Mouse (Mus musculus): ENCODE measurements around the gene Mapk7. TPM values are rescaled to one million over a fixed set of nuclear protein-coding genes. Genes with fewer than 3 reads are reported as not detected.
A peak's percentile ranks its signal among the peaks of the same experiment; 100 is the strongest.

The Mapk7 gene
- polyA plus RNA-seq, 1 experiment from 2014 or later = 101 TPM

DNA sequence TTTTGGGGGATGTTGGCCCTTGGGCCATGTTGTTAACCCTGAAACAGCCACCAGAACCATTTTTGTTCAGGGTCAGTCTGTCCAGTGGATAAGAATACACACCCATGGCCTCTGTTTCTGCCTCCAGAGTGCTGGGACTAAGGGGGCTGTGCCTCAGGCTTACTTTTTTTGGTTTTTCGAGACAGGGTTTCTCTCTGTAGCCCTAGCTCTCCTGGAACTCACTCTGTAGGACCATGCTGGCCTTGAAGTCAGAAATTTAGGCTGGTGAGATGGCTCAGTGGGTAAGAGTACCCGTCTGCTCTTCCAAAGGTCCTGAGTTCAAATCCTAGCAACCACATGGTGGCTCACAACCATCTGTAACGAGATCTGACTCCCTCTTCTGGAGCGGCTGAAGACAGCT, 15.4 kb downstream of the Mapk7 start:
- WGBS = 87% methylated on average over 4 of the region's 4 CpGs
- Histone ChIP-seq H3K9ac (no peak overlapping the region), H3K27ac (no peak overlapping the region), H3K4me1 (peaks cover 34% of the 10 kb centered on the region), H3K36me3 (no peaks in the 10 kb centered on the region), H3K4me2 (replicated peaks) (no peak overlapping the region), H3K9me3 (no peaks in the 10 kb centered on the region), H3K27me3 (no peaks in the 10 kb centered on the region), H3K4me3 (no peak overlapping the region)
- ATAC-seq (ENCODE audit: insufficient number of reproducible peaks, insufficient read depth, low FRiP score, low TSS enrichment) = no peak

DNA sequence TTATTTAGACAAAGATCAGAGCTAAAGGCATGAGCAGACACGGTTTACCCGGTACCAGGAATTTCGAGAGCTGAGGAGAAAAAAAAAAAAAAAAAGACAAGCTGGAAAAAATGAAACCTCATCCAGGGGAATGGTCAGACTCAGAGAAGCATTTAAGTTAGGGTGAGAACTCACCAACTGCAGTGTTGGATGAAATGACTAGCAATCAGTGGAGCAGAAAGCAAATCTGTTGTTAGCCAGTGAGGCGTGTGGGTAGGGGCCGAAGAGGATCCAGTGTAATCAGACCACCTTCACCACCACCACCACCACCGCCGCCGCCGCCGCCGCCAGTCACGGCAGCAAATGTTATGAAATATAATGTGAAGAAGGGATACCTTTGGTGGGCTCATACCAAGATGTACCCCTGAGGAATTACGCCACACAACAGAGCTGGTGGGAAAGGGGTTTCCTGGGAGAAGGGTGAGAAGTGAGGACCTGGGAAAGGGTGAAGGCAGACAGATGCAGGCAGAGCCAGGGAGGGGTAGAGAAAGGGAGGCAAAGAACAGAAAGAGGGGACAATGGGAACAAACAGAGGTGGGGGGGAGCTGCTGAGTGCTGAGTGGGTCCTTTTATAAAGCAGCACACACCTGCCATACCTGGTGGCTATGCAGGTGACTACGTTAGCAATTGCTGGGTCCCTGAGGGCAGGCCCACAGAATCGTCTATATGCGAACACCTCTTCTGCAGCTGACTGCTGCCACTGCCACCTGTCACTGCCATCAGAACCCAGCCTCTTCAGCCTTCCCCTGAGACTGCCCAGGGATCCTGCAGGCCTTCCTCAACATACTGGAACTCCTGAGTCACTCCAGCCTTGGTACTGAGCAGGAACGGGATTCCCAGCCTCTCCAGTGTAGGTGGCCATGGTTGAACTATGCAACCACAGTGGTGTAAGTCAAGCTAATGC, 16.4 kb downstream of the Mapk7 start:
- Histone ChIP-seq H3K36me3 (no peaks in the 10 kb centered on the region), H3K4me3 (no peak overlapping the region), H3K4me2 (replicated peaks) (peak overlapping the region; percentile 29), H3K9ac (no peak overlapping the region), H3K9me3 (no peaks in the 10 kb centered on the region), H3K27ac (peak overlapping the region; percentile 70), H3K4me1 (peaks cover 26% of the 10 kb centered on the region), H3K27me3 (no peaks in the 10 kb centered on the region)
- ATAC-seq (ENCODE audit: insufficient number of reproducible peaks, insufficient read depth, low FRiP score, low TSS enrichment) = no peak
- 53% methylated on average over 17 of the region's 17 CpGs for WGBS

DNA sequence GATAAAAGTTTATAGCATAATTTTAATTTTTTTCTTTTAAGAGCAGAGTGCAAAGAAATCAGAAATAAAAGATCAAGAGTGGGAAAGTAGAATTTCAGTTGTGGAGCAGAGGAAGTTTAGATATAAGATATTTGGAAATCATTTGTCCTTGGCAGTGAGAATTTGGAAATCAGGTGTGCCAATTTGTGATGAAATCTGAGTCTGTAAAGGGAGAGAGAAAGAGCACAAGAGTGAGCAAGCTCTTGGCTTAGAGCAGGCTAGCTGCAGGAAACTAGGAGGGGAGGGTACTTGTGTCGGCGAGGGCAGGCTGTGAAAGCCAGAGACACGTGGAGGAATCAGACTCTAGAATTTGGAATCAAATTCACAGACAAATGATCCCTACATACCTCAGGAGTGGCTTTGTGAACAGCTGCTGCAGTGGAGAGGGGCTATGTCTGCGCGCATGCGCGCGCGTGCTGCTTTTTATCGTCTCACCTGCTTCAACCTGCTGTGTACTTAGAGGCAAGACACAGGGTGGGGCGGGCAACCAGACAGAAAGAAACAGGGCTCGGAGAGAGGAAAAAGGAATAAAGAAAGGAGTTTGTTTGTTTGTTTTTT, 17.3 kb downstream of the Mapk7 start:
- H3K4me1 ChIP-seq = peaks cover 23% of the 10 kb centered on the region
- no peak overlapping the region for H3K4me3 ChIP-seq
- peak overlapping the region; percentile 24 for H3K9ac ChIP-seq
- peak overlapping the region; percentile 30 for H3K4me2 ChIP-seq (replicated peaks)
- peak overlapping the region; percentile 55 for H3K27ac ChIP-seq
- H3K9me3 ChIP-seq = no peaks in the 10 kb centered on the region
- 49% methylated on average over 12 of the region's 12 CpGs for WGBS
- no peaks in the 10 kb centered on the region for H3K27me3 ChIP-seq
- no peak for ATAC-seq (ENCODE audit: insufficient number of reproducible peaks, insufficient read depth, low FRiP score, low TSS enrichment)
- no peaks in the 10 kb centered on the region for H3K36me3 ChIP-seq

DNA sequence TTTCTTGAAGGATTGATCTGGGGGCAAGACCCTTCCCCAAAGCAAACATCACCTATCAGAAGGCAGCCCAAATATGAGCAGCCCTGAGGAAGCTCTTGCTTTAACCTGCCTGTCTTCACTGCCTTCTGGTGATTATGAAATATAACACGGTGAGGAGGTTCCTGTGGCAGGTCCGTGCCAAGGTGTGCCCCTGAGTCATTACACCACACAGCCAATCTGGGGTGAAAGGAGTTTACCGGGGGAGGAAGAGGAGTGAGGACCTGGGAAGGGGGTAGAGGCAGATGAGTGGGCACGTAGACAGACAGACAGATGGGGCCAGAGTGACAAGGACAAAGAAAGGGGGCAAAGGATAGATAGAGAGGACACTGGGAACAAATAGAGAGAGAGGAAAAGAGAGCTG, 20.6 kb downstream of the Mapk7 start:
- H3K9me3 ChIP-seq = no peaks in the 10 kb centered on the region
- no peak overlapping the region for H3K27ac ChIP-seq
- no peak for ATAC-seq (ENCODE audit: insufficient number of reproducible peaks, insufficient read depth, low FRiP score, low TSS enrichment)
- 62% methylated on average over 4 of the region's 4 CpGs for WGBS
- H3K9ac ChIP-seq = no peak overlapping the region
- H3K4me1 ChIP-seq = peaks cover 17% of the 10 kb centered on the region
- no peak overlapping the region for H3K4me3 ChIP-seq
- no peaks in the 10 kb centered on the region for H3K36me3 ChIP-seq
- no peak overlapping the region for H3K4me2 ChIP-seq (replicated peaks)
- no peaks in the 10 kb centered on the region for H3K27me3 ChIP-seq

DNA sequence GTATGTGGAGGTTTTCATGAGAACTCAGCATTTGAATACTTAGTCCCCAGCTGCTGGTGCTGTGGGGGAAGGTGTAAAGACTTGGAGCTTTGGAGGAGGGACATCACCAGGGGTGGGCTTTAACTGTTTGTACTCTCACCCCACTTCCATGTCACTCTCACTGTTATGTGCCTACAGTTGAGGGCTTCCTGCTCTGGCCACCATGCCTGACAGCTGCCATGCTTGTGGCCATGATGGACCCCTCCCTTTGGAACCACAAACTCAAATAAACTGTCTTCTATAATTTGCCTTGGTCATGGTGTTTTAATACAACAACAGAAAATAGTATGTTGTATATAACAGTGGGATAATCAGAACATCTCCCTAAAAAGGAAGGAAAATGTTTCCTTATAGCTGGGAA, 23.3 kb downstream of the Mapk7 start:
- Histone ChIP-seq H3K4me3 (no peak overlapping the region), H3K27me3 (no peaks in the 10 kb centered on the region), H3K27ac (no peak overlapping the region), H3K4me2 (replicated peaks) (no peak overlapping the region), H3K4me1 (peaks cover 3% of the 10 kb centered on the region), H3K9me3 (no peaks in the 10 kb centered on the region), H3K36me3 (no peaks in the 10 kb centered on the region), H3K9ac (no peak overlapping the region)
- no peak for ATAC-seq (ENCODE audit: insufficient number of reproducible peaks, insufficient read depth, low FRiP score, low TSS enrichment)

DNA sequence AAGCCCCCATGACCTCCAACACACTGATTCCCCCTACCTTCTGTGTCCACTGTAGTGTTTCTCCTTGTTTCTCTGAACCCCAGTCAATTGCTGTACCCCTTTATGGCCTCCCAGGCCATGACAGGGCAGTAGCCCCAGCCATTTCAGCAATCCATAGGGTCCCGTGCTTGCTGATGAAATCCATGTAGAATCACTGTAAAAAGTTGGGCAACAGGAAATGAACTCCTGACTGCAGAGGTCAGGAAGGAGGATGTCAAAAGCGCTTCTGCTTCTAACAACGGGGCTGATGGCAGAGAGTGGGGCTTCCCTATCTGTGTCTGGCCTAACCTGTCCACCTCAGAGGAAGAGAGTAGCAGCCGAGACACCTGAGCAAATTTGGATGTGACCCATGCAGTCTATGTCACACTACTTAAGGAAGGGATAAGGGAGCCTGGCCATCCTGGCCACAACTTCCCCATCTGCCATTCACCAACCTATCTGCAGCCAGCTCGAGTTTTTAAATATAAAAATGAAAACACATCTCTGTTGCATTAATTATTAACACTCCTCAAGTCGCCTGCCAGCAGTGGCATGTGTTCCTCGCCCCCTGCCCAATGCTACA, 24.8 kb downstream of the Mapk7 start:
- Histone ChIP-seq H3K36me3 (no peaks in the 10 kb centered on the region), H3K27me3 (no peaks in the 10 kb centered on the region), H3K4me1 (peaks cover 3% of the 10 kb centered on the region), H3K9ac (no peak overlapping the region), H3K4me2 (replicated peaks) (no peak overlapping the region), H3K4me3 (no peak overlapping the region), H3K27ac (no peak overlapping the region), H3K9me3 (no peaks in the 10 kb centered on the region)
- WGBS = 60% methylated on average over 7 of the region's 7 CpGs
- ATAC-seq (ENCODE audit: insufficient number of reproducible peaks, insufficient read depth, low FRiP score, low TSS enrichment) = no peak

DNA sequence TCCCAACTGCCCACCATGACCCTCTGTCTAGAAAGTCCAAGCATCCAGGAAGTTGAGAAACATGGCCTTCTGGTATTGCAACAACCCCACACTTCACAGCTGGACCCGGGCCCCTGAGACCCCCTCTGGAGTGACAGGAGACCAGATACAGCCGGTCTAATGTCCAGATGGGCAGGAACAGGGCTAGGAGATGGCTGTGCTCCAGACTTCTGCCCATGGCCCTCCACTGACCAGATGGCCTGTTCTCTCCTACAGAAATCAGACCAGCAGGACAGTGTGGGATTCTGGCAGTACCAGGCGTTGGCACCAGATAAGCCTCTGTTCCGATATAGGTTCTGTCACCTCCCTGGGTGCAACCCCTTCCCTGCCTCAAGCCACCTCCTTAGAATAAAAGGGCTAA, 25.7 kb downstream of the Mapk7 start:
- WGBS = 84% methylated on average over 4 of the region's 4 CpGs
- Histone ChIP-seq H3K27me3 (no peaks in the 10 kb centered on the region), H3K27ac (no peak overlapping the region)

DNA sequence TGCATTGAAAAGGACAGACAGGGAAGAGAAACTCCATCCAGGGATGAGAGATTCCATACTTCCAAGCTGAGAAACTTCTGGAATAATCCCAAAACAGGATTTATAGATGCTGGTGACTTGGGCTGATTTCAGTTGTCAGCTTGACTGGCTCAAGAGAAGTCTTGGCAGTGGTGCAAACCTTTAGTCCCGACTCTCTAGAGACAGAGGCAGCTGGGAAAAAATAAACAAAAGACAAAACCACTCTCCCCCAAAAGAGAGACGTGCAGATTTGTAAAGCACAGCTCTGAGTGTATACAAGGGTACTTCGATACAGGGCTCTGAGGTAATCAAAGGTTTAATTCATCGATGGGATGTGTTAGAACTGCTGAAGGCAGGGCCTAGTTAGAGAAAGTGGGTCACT, 28.8 kb downstream of the Mapk7 start:
- Histone ChIP-seq H3K4me1 (peaks cover 3% of the 10 kb centered on the region), H3K4me2 (replicated peaks) (no peak overlapping the region), H3K9me3 (no peaks in the 10 kb centered on the region), H3K27me3 (no peaks in the 10 kb centered on the region), H3K36me3 (no peaks in the 10 kb centered on the region), H3K9ac (no peak overlapping the region), H3K4me3 (no peak overlapping the region), H3K27ac (no peak overlapping the region)
- no peak for ATAC-seq (ENCODE audit: insufficient number of reproducible peaks, insufficient read depth, low FRiP score, low TSS enrichment)
- WGBS = 67% methylated on average over 4 of the region's 4 CpGs

More for the DNA sequence above, 25.7 kb downstream of the Mapk7 start:
- H3K9me3 ChIP-seq = no peaks in the 10 kb centered on the region
- no peaks in the 10 kb centered on the region for H3K36me3 ChIP-seq
- H3K9ac ChIP-seq = no peak overlapping the region
- no peak overlapping the region for H3K4me3 ChIP-seq
- peaks cover 3% of the 10 kb centered on the region for H3K4me1 ChIP-seq
- H3K4me2 ChIP-seq (replicated peaks) = no peak overlapping the region
- no peak for ATAC-seq (ENCODE audit: insufficient number of reproducible peaks, insufficient read depth, low FRiP score, low TSS enrichment)

DNA sequence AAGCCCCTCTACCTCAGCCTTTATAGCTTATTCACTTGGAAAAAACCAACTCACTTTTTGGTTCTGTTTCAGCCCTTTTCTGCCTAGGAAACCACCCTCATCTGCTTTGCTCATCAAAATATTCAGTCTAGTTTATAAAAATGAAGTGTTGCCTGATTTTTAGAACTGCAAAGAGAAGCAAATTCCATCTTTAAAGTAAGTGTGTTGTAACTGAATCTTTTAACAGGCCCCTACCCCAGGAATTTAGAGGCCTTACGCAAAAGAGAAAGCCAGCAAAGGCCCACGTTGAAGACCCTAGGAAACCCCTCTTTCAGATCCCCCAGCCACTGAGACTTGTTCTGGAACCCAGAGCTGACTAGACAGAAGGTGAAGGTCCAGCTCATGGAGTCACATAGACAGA, 30.1 kb downstream of the Mapk7 start:
- 67% methylated on average over 2 of the region's 2 CpGs for WGBS
- Histone ChIP-seq H3K27ac (no peak overlapping the region), H3K4me1 (no peaks in the 10 kb centered on the region), H3K27me3 (no peaks in the 10 kb centered on the region), H3K9ac (no peak overlapping the region), H3K9me3 (no peaks in the 10 kb centered on the region), H3K4me2 (replicated peaks) (no peak overlapping the region), H3K4me3 (no peak overlapping the region), H3K36me3 (no peaks in the 10 kb centered on the region)
- ATAC-seq (ENCODE audit: insufficient number of reproducible peaks, insufficient read depth, low FRiP score, low TSS enrichment) = no peak

DNA sequence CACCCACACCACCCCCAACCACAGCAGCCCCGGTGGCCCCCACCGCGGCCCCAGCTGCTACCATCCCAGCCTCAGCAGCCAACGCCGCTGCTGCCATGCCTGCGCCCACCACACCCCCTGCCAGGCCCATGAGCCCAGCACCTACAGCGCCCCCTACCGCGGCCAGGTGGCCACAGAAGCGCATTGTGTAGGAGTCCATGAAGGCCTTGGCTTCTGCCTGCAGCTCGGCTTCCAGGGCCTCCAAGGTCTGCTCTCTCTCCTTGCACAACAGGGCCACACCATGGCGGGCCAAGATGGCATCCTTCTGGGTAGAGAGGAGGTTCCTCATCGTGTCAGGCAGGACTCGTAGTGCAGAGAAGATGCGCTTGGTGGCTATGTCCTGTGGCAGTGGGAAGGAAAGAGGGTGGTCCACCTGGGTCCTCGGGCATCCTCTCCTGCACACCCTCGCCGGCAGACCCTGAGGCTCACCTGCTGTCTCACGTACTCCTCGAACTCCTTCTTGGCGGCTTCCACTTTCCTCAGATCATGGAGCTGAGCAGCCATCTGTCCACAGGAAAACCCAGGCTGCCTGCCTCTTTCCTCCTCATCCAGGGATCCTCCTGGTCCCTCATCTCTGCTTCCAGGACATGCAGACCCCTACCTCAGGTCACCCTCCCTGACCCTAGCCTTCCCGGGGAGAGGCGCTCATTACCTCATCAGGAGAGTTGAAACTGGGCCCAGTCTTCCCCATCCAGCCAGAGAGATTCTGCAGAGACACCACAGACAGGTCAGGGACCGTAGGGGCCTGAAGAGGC, 44.5 kb downstream of the Mapk7 start:
- no peak overlapping the region for H3K4me2 ChIP-seq (replicated peaks)
- 73% methylated on average over 24 of the region's 24 CpGs for WGBS
- no peaks in the 10 kb centered on the region for H3K9me3 ChIP-seq
- H3K27me3 ChIP-seq = 0 out of 2 replicates have a peak, but pooled peaks cover 4% of the 10 kb centered on the region
- H3K4me3 ChIP-seq = no peak overlapping the region
- H3K36me3 ChIP-seq = no peaks in the 10 kb centered on the region
- H3K9ac ChIP-seq = no peak overlapping the region
- peaks cover 32% of the 10 kb centered on the region for H3K4me1 ChIP-seq
- ATAC-seq (ENCODE audit: insufficient number of reproducible peaks, insufficient read depth, low FRiP score, low TSS enrichment) = no peak
- peak overlapping the region; percentile 37; the same call in 1 of the 2 replicates for H3K27ac ChIP-seq

DNA sequence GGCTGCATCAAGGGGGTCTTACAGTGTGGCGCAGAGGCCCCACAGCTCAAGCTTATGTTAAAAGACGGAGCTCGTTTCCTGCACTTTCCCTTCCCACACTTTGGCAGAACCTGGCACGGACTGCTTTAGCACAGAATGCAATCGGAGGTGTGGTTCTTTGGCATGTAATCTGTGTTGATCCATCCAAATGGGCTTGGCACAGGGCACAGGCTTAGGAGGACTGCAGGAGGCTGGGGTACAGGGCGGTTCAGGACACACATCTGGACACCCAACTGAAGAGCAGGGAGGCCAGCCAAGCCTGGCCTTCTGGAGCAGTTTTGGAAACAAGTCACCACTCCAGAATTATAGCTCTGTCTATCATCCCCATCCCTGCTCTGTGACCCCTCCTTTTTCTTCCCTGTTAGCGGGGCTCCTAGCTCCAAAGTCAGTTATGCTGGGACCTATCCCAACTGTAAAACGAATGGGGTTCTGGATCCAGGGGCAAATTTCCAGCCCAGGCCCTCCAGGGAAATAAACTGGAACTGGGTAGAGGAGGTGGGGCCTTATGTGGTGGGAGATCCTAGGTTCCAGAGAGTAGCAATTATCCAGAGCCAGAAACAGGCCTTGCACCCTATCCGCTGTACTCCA, 45.5 kb downstream of the Mapk7 start:
- Histone ChIP-seq H3K4me2 (replicated peaks) (no peak overlapping the region), H3K27me3 (0 out of 2 replicates have a peak, but pooled peaks cover 4% of the 10 kb centered on the region), H3K9me3 (no peaks in the 10 kb centered on the region), H3K27ac (peak overlapping the region; percentile 56; the same call in 1 of the 2 replicates), H3K4me3 (no peak overlapping the region), H3K36me3 (no peaks in the 10 kb centered on the region), H3K4me1 (peaks cover 26% of the 10 kb centered on the region), H3K9ac (no peak overlapping the region)
- ATAC-seq (ENCODE audit: insufficient number of reproducible peaks, insufficient read depth, low FRiP score, low TSS enrichment) = no peak
- 73% methylated on average over 9 of the region's 9 CpGs for WGBS
